Mouse (Mus musculus) embryonic facial prominence, embryonic 11.5 days (tissue): Measurements from ENCODE around the gene Smpd3. TPM values are rescaled to one million over a fixed set of nuclear protein-coding genes. Genes with fewer than 3 reads are reported as not detected.

ENCODE experiments used
- ATAC-seq: fragments of 200-750 bp; cut with Nextera tagmentation; replicated peaks from 2 replicates; pipeline ENCODE4 v1.8.0; 2017; ENCODE audit warnings: low read depth; ENCODE audit not compliant: insufficient number of reproducible peaks, low FRiP score, low TSS enrichment
- DNase-seq: peaks from one replicate; pipeline ENCODE4 v3.0.0-alpha.2; 2015; ENCODE audit warnings: low spot score
- H3K27ac ChIP-seq: fragments of 300-500 bp; sonication (generic); replicated peaks from 2 replicates; pipeline ENCODE4 v1.5.1; 2014; ENCODE audit warnings: mild to moderate bottlenecking, low read depth, low read length, control low read depth
- H3K27me3 ChIP-seq: fragments of 300-500 bp; sonication (generic); 2 replicates; pipeline ENCODE4 v1.6.1; 2014; ENCODE audit warnings: mild to moderate bottlenecking, low read length, moderate library complexity, mixed read lengths; ENCODE audit not compliant: control insufficient read depth, insufficient read depth
- H3K36me3 ChIP-seq: fragments of 300-500 bp; sonication (generic); replicated peaks from 2 replicates; pipeline ENCODE4 v1.6.1; 2014; ENCODE audit warnings: low read depth, mild to moderate bottlenecking, low read length, moderate library complexity, mixed read lengths; ENCODE audit not compliant: control insufficient read depth, insufficient read depth
- H3K4me1 ChIP-seq: fragments of 300-500 bp; sonication (generic); 2 replicates; pipeline ENCODE4 v1.6.1; 2014; ENCODE audit warnings: low read length, mixed read lengths; ENCODE audit not compliant: control insufficient read depth, insufficient read depth
- H3K4me2 ChIP-seq: fragments of 300-500 bp; sonication (generic); 2 replicates; pipeline ENCODE4 v1.6.1; 2014; ENCODE audit warnings: low read depth, mild to moderate bottlenecking, control low read depth, low read length, moderate library complexity
- H3K4me3 ChIP-seq: fragments of 300-500 bp; sonication (generic); 2 replicates; pipeline ENCODE4 v1.5.1; 2014; ENCODE audit warnings: low read depth, low read length, control low read depth
- H3K9ac ChIP-seq: fragments of 300-500 bp; sonication (generic); replicated peaks from 2 replicates; pipeline ENCODE4 v1.6.1; 2014; ENCODE audit warnings: mild to moderate bottlenecking, control low read depth, low read length
- H3K9me3 ChIP-seq: fragments of 300-500 bp; sonication (generic); replicated peaks from 2 replicates; pipeline ENCODE4 v1.6.1; 2016; ENCODE audit warnings: mild to moderate bottlenecking, low read length, inconsistent platforms, mixed read lengths; ENCODE audit not compliant: control insufficient read depth
- WGBS: fragments of 180-500 bp; shearing (Covaris S2); extraction: QIAGEN DNeasy Blood & Tissue Kit; methylation state at CpG from one replicate; pipeline ENCODE4 v1.1.7; 2014; 5-methylcytosine and 5-hydroxymethylcytosine counted together
- polyA plus RNA-seq: library from polyadenylated mRNA; unstranded; fragments of >200 nt; fragmentation: Nextera tagmentation; extraction: Ambion mirVana; gene quantifications from 2 replicates; pipeline ENCODE4 v1.2.1, GENCODE M21; 2014

The Smpd3 gene
- polyA plus RNA-seq, 1 experiment from 2014 or later = 2.0 TPM

GRCm38 (mm10) chr8:106210821-106211345 is 126.9 kb downstream of the Smpd3 start, which contains the start of the genes Slc7a6os and Prmt7:
Gene Slc7a6os (minus strand): TSS chr8:106210935.
Gene Prmt7 (plus strand): TSS chr8:106210936.
- Histone ChIP-seq H3K9me3 (no peaks in the 10 kb centered on the region), H3K27me3 (no peaks in the 10 kb centered on the region), H3K4me1 (no peaks in the 10 kb centered on the region), H3K27ac (peak within 1 kb of the TSS; percentile 81), H3K36me3 (peaks cover 2% of the 10 kb centered on the region), H3K4me3 (peak within 1 kb of the TSS; percentile 78), H3K4me2 (peak within 1 kb of the TSS; percentile 41), H3K9ac (peak within 1 kb of the TSS; percentile 94)
- DNase-seq (peak; percentile 96), ATAC-seq (peak; percentile 98)
- WGBS = under 1% methylated on average over 52 of the region's 52 CpGs

- no peaks in the 10 kb centered on the region for H3K27me3 ChIP-seq
- no peaks in the 10 kb centered on the region for H3K9me3 ChIP-seq
- H3K4me2 ChIP-seq = peak overlapping the region; percentile 41
- under 1% methylated on average over 35 of the region's 35 CpGs for WGBS
- peak overlapping the region; percentile 81 for H3K27ac ChIP-seq
- peak; percentile 66 for ATAC-seq
- DNase-seq = peak; percentile 20
- H3K4me3 ChIP-seq = peak overlapping the region; percentile 78
- peaks cover 6% of the 10 kb centered on the region for H3K36me3 ChIP-seq
- peak overlapping the region; percentile 94 for H3K9ac ChIP-seq
- H3K4me1 ChIP-seq = no peaks in the 10 kb centered on the region
These were observed 127.6 kb downstream of the Smpd3 start for GRCm38 (mm10) chr8:106210035-106210731.

Other genes starting within 250 kb of the Smpd3 start
- gene Esrp2, start 201.0 kb downstream of the Smpd3 start, polyA plus RNA-seq = 4.1 and 6.7 TPM in 2 replicates
- 6.6 and 8.7 TPM in 2 replicates for gene Pla2g15, start 187.6 kb downstream of the Smpd3 start, polyA plus RNA-seq
- gene Slc7a6, start 169.1 kb downstream of the Smpd3 start, polyA plus RNA-seq = 82.4 and 90.9 TPM in 2 replicates
- gene Slc7a6os, start 127.1 kb downstream of the Smpd3 start, polyA plus RNA-seq = 43.8 and 46.7 TPM in 2 replicates
- 62.6 and 62.7 TPM in 2 replicates for gene Prmt7, start 127.1 kb downstream of the Smpd3 start, polyA plus RNA-seq
- gene Zfp90, start 77.3 kb upstream of the Smpd3 start, polyA plus RNA-seq = 33.5 and 34.8 TPM in 2 replicates
- not detected in 2 replicates for gene 6030452D12Rik, start 162.5 kb upstream of the Smpd3 start, polyA plus RNA-seq
- 10.8 and 11.0 TPM in 2 replicates for gene Cdh3, start 172.9 kb upstream of the Smpd3 start, polyA plus RNA-seq
- 4.7 and 8.0 TPM in 2 replicates for gene Gm10073, start 235.5 kb upstream of the Smpd3 start, polyA plus RNA-seq